Mouse (Mus musculus): ENCODE results near the gene Il1rap. TPM values are rescaled to one million over a fixed set of nuclear protein-coding genes. Genes with fewer than 3 reads are reported as not detected.
A peak's percentile ranks its signal among the peaks of the same experiment; 100 is the strongest.

The Il1rap gene
- polyA plus RNA-seq, 1 experiment from 2014 or later, result 14.5 TPM

DNA sequence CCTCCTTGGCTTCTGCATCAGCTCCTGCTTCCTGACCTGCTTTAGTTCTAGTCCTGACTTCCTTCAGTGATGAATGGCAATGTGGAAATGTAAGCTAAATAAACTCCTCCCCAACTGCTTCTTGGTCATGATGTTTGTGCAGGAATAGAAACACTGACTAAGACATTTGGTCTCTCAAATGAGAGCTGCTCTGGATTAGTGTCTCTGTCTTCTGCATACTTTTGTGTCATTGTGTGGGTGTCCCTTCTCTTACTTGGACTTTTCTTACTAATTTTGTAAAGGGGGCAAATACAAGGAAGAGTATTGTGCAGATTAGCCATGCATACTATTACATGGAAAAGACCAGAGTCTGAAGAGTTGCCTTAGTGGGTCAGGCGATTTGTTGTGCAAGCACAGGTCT is 65.5 kb downstream of the Il1rap start:
- ATAC-seq (ENCODE audit: low FRiP score), result no peak
- Histone ChIP-seq H3K36me3 (replicated peaks; ENCODE audit: control insufficient read depth, insufficient read depth) (no peaks in the 10 kb centered on the region), H3K27ac (no peak overlapping the region), H3K4me2 (replicated peaks) (no peak overlapping the region), H3K27me3 (ENCODE audit: control insufficient read depth, insufficient read depth, low read length) (no peaks in the 10 kb centered on the region), H3K4me3 (replicated peaks; ENCODE audit: low read length) (no peak overlapping the region), H3K9ac (no peak overlapping the region), H3K4me1 (replicated peaks; ENCODE audit: control insufficient read depth, insufficient read depth, low read length) (no peaks in the 10 kb centered on the region), H3K9me3 (ENCODE audit: control insufficient read depth, low read length) (no peaks in the 10 kb centered on the region)
- no peak for DNase-seq (ENCODE audit: low spot score)
- WGBS, result 97% methylated on average over 1 of the region's 1 CpGs

DNA sequence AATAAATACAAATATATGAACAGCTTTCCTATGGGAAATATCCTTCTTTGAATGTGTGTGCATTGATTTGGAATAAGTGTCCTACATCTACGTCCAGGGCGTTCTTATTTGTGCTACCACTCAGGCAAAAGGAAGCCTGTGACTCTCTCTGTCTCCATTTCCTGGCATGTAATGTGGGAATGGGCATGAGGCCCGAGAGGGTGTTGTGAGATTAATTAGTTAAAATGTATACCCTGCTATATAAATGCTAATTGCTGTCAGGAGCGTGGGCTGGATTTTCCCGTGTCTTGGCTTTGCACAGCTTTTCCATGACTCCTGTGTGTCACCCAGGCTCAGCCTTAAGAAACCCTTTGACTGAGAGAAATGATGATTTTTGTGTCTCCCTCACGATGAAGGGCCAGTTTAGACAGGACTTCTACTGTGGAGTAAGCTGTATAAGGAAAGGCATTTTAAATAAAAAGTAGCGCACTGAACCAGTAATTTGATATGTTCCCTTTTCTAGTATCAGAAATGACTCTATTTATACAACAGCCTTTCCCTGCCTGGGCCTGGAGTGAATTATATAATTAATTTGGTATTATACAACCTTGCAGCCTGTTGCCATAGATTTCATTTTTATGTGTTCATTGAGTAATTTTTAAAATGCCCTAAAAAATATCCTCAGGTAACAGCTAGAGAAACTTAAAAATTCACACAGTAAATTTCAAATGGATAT is 81.4 kb downstream of the Il1rap start:
- no peaks in the 10 kb centered on the region; the same call in 1 of the 2 replicates for H3K4me1 ChIP-seq (replicated peaks; ENCODE audit: control insufficient read depth, insufficient read depth, low read length)
- no peak overlapping the region for H3K4me2 ChIP-seq (replicated peaks)
- peak; percentile 62 for DNase-seq (ENCODE audit: low spot score)
- H3K4me3 ChIP-seq (replicated peaks; ENCODE audit: low read length), result no peak overlapping the region
- H3K9ac ChIP-seq, result no peak overlapping the region
- no peaks in the 10 kb centered on the region for H3K36me3 ChIP-seq (replicated peaks; ENCODE audit: control insufficient read depth, insufficient read depth)
- no peaks in the 10 kb centered on the region for H3K9me3 ChIP-seq (ENCODE audit: control insufficient read depth, low read length)
- ATAC-seq (ENCODE audit: low FRiP score), result peak; percentile 69; the same call in 1 of the 2 replicates
- H3K27ac ChIP-seq, result no peak overlapping the region
- 52% methylated on average over 7 of the region's 7 CpGs for WGBS
- H3K27me3 ChIP-seq (ENCODE audit: control insufficient read depth, insufficient read depth, low read length), result no peaks in the 10 kb centered on the region

DNA sequence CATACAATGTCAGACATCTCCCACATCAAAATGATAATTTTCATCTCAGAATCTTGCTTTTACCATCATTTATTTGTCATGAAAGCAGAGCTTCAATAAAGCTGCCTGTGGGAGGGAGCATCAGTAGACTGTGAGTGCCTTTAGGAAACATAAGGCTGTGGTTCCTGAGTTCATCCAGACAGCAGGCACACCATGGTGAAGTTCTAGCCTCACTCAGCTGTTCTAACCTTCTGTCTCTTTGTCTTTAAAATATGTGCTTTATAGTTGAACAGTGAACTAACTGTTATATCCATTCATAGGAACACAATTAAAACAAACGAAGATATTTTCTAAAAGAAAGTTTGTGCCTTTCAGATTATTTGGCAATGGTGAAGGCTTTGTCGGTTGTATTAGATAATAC is 84.9 kb downstream of the Il1rap start:
- H3K9me3 ChIP-seq (ENCODE audit: control insufficient read depth, low read length), result no peaks in the 10 kb centered on the region
- DNase-seq (ENCODE audit: low spot score) (no peak), ATAC-seq (ENCODE audit: low FRiP score) (no peak)
- no peaks in the 10 kb centered on the region for H3K27me3 ChIP-seq (ENCODE audit: control insufficient read depth, insufficient read depth, low read length)
- no peaks in the 10 kb centered on the region; the same call in 1 of the 2 replicates for H3K4me1 ChIP-seq (replicated peaks; ENCODE audit: control insufficient read depth, insufficient read depth, low read length)
- 80% methylated on average over 2 of the region's 2 CpGs for WGBS
- H3K9ac ChIP-seq, result no peak overlapping the region
- H3K36me3 ChIP-seq (replicated peaks; ENCODE audit: control insufficient read depth, insufficient read depth), result no peaks in the 10 kb centered on the region
- no peak overlapping the region for H3K4me2 ChIP-seq (replicated peaks)
- H3K27ac ChIP-seq, result no peak overlapping the region
- no peak overlapping the region for H3K4me3 ChIP-seq (replicated peaks; ENCODE audit: low read length)

DNA sequence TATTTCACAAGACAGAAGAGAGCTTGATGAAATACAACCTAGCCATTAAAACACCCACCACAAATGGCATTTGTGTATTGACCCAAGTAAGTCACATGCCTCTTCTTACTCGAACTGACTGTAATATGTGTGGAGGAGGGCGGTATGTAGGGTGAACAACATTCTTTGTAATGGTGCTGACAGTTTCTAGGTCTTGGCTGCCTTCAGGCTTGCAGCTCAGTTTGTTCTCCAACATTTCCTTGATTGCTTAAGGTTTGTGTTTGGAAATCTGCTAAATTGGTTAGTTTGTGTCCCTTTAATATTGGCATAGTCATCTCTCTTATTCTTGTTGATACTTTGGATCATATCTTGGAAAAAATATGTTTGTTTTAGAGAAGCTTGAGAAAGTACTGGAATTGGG is 87.6 kb downstream of the Il1rap start:
- no peak overlapping the region for H3K9ac ChIP-seq
- DNase-seq (ENCODE audit: low spot score), result no peak
- H3K9me3 ChIP-seq (ENCODE audit: control insufficient read depth, low read length), result no peaks in the 10 kb centered on the region
- no peak overlapping the region for H3K4me3 ChIP-seq (replicated peaks; ENCODE audit: low read length)
- H3K36me3 ChIP-seq (replicated peaks; ENCODE audit: control insufficient read depth, insufficient read depth), result no peaks in the 10 kb centered on the region
- H3K4me2 ChIP-seq (replicated peaks), result no peak overlapping the region
- no peaks in the 10 kb centered on the region for H3K27me3 ChIP-seq (ENCODE audit: control insufficient read depth, insufficient read depth, low read length)
- no peak overlapping the region for H3K27ac ChIP-seq
- no peak for ATAC-seq (ENCODE audit: low FRiP score)
- no peaks in the 10 kb centered on the region for H3K4me1 ChIP-seq (replicated peaks; ENCODE audit: control insufficient read depth, insufficient read depth, low read length)
- 88% methylated on average over 2 of the region's 2 CpGs for WGBS

DNA sequence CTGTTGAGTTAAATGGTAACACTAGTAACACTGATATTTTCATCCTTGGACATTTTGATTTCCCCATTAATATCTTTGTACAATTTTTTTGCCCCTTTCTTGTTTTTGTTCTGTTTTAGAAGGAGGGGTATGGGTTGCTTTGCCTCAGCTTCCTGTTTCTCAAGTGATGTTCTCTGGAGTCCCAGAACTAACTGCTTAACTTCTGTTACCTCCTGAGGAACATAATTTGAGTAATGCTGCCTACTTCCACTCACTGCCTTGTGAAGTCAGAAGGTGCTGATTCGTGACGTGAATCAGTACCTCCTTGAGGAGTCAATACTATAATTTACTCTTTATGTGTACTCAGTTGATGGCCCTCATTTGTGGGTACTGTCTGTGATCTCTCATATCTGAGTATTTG is 98.9 kb downstream of the Il1rap start:
- no peak overlapping the region for H3K9ac ChIP-seq
- DNase-seq (ENCODE audit: low spot score), result no peak
- H3K9me3 ChIP-seq (ENCODE audit: control insufficient read depth, low read length), result no peaks in the 10 kb centered on the region
- no peaks in the 10 kb centered on the region for H3K36me3 ChIP-seq (replicated peaks; ENCODE audit: control insufficient read depth, insufficient read depth)
- no peaks in the 10 kb centered on the region for H3K27me3 ChIP-seq (ENCODE audit: control insufficient read depth, insufficient read depth, low read length)
- no peak for ATAC-seq (ENCODE audit: low FRiP score)
- no peak overlapping the region for H3K4me2 ChIP-seq (replicated peaks)
- H3K4me1 ChIP-seq (replicated peaks; ENCODE audit: control insufficient read depth, insufficient read depth, low read length), result no peaks in the 10 kb centered on the region
- no peak overlapping the region for H3K4me3 ChIP-seq (replicated peaks; ENCODE audit: low read length)
- WGBS, result 98% methylated on average over 2 of the region's 2 CpGs
- H3K27ac ChIP-seq, result no peak overlapping the region

DNA sequence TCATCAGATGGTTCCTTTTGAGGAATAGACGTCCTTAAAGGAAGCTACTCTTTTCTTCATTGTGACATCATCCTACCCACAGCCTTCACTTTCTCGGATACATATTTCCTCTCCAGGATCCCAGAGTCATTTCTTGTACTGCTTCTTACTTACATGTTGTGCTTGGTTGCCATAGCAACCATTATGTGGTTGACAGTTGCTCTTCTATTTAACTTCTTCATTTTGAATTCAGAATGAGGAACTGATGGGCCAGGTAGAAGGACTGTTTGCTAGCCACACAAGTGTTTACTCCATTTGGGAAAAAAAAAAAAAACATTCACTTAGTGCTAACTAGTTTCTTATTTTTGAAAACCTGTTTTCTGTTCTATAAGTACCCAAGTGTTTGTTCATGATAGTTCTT is 108.3 kb downstream of the Il1rap start:
- 54% methylated on average over 2 of the region's 2 CpGs for WGBS
- Histone ChIP-seq H3K27ac (no peak overlapping the region), H3K4me2 (replicated peaks) (no peak overlapping the region), H3K9ac (no peak overlapping the region), H3K27me3 (ENCODE audit: control insufficient read depth, insufficient read depth, low read length) (no peaks in the 10 kb centered on the region), H3K9me3 (ENCODE audit: control insufficient read depth, low read length) (no peaks in the 10 kb centered on the region), H3K36me3 (replicated peaks; ENCODE audit: control insufficient read depth, insufficient read depth) (no peaks in the 10 kb centered on the region), H3K4me1 (replicated peaks; ENCODE audit: control insufficient read depth, insufficient read depth, low read length) (no peaks in the 10 kb centered on the region), H3K4me3 (replicated peaks; ENCODE audit: low read length) (no peak overlapping the region)
- ATAC-seq (ENCODE audit: low FRiP score) (no peak), DNase-seq (ENCODE audit: low spot score) (no peak)

DNA sequence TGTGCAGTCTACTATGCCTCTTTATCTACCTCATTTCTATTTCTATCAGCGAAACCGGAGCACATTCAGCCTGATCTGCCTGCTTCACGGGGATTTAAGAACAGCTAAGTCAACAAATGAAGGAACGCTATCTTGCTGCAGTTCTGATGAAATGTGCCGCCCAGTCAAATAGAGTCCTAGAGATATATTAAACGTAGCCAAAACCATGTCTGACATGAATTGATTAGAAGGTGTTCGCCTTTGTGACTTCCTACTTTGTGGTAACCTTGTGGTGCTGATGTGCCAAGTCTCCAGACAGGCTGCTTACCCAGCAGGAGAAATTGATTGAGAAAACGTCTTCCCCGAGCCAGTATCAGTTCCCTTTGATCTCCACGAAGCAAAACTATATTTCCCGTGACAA is 109.8 kb downstream of the Il1rap start:
- ATAC-seq (ENCODE audit: low FRiP score) (no peak), DNase-seq (ENCODE audit: low spot score) (no peak)
- WGBS, result 82% methylated on average over 11 of the region's 11 CpGs
- no peaks in the 10 kb centered on the region for H3K9me3 ChIP-seq (ENCODE audit: control insufficient read depth, low read length)
- no peak overlapping the region for H3K27ac ChIP-seq
- H3K4me3 ChIP-seq (replicated peaks; ENCODE audit: low read length), result no peak overlapping the region
- no peaks in the 10 kb centered on the region for H3K4me1 ChIP-seq (replicated peaks; ENCODE audit: control insufficient read depth, insufficient read depth, low read length)
- no peak overlapping the region for H3K9ac ChIP-seq
- H3K27me3 ChIP-seq (ENCODE audit: control insufficient read depth, insufficient read depth, low read length), result no peaks in the 10 kb centered on the region
- H3K4me2 ChIP-seq (replicated peaks), result no peak overlapping the region
- no peaks in the 10 kb centered on the region for H3K36me3 ChIP-seq (replicated peaks; ENCODE audit: control insufficient read depth, insufficient read depth)

DNA sequence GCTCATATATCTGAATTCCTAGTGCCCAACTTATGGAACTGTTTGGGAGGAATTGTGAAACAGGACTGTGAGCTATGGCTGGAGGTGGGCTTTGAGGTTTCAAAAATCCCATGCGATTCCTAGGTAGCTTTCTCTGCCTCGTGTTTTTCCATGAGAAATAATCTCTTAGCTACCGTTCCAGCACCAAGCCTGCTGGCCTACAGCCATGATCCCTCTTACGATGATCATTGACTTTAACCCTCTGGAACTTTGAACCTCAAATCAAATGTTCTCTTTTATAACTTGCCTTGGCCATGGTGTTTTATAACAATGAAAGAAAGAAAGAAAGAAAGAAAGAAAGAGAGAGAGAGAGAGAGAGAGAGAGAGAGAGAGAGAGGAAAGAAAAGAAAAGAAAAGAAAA is 116.6 kb downstream of the Il1rap start:
- DNase-seq (ENCODE audit: low spot score) (no peak), ATAC-seq (ENCODE audit: low FRiP score) (no peak)
- Histone ChIP-seq H3K27ac (no peak overlapping the region), H3K4me3 (replicated peaks; ENCODE audit: low read length) (no peak overlapping the region), H3K9me3 (ENCODE audit: control insufficient read depth, low read length) (no peaks in the 10 kb centered on the region), H3K27me3 (ENCODE audit: control insufficient read depth, insufficient read depth, low read length) (no peaks in the 10 kb centered on the region), H3K9ac (no peak overlapping the region), H3K4me1 (replicated peaks; ENCODE audit: control insufficient read depth, insufficient read depth, low read length) (no peaks in the 10 kb centered on the region), H3K36me3 (replicated peaks; ENCODE audit: control insufficient read depth, insufficient read depth) (no peaks in the 10 kb centered on the region), H3K4me2 (replicated peaks) (no peak overlapping the region)
- 93% methylated on average over 4 of the region's 4 CpGs for WGBS

DNA sequence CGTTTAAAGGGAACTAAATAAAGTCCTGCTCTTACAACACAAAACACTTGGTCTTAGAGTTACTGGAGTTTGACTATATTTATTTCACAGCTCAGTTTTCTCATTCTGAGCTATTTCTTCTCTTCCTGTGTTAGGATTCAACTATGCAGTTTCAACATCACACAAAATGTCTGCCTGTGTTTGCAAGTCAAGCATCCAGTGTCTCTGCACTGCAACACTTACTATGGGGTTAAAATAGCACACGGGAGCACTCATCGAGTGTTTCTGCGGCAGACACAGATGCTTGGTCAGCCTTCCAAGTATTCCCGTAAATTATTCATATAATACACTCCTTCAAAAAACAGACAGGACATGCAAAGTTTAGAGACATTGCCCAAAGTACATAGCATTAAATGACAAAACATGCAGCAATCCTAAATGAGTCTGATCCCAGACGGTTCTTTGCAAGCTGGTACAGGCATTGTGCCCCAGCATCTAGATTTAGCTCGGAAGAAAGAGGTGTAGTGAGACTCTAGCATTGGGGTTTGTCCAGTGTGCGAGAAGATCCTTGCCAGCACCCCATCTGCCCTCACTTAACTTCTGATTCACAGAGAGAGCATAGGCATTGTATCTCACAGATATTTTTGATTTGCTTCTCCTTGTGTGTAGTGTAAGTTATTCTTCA is 119.1 kb downstream of the Il1rap start:
- DNase-seq (ENCODE audit: low spot score) (no peak), ATAC-seq (ENCODE audit: low FRiP score) (no peak)
- Histone ChIP-seq H3K4me3 (replicated peaks; ENCODE audit: low read length) (no peak overlapping the region), H3K9ac (no peak overlapping the region), H3K4me2 (replicated peaks) (no peak overlapping the region), H3K27ac (no peak overlapping the region), H3K4me1 (replicated peaks; ENCODE audit: control insufficient read depth, insufficient read depth, low read length) (no peaks in the 10 kb centered on the region), H3K27me3 (ENCODE audit: control insufficient read depth, insufficient read depth, low read length) (no peaks in the 10 kb centered on the region), H3K36me3 (replicated peaks; ENCODE audit: control insufficient read depth, insufficient read depth) (no peaks in the 10 kb centered on the region), H3K9me3 (ENCODE audit: control insufficient read depth, low read length) (no peaks in the 10 kb centered on the region)
- WGBS, result 86% methylated on average over 8 of the region's 8 CpGs
